ENCODE assay signal across 23 mouse cellular contexts in the genomic region with DNA sequence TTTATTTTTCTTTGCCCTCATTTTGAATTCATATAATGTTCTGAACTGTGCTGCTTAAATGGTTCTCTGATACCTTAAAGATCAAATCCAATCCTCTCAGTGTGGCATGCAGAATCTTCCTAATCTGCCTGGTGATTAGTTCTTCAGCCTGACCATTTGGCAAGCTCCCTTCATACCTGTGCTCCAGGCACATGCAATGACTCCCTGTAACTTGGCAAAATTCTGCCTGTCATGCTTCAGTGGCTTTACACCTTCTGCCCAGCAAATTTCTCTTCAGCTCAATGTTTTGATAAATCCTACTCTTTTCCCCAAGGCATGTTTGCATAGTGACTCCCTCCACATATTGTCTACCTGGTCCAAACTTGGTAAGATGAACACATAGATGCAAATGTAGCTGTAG.
"Had no signal": no experiment of that assay in that cellular context is flagged by ENCODE, and none has a peak within 500 bp of the region (broad histone marks: within the 10 kb centered on the region; RNA-seq: fewer than 3 reads in every experiment).

No protein-coding gene starts in this region.

- H3K4me3 ChIP-seq: embryonic facial prominence, embryonic 10.5 days; embryonic facial prominence, embryonic 12.5 days; embryonic facial prominence, embryonic 13.5 days; embryonic facial prominence, embryonic 15.5 days; erythroblast, embryonic 14.5 days; forebrain, embryonic 10.5 days; forebrain, embryonic 12.5 days; forebrain, embryonic 13.5 days; forebrain, embryonic 15.5 days; gastrocnemius, adult 2 months; heart, adult 2 months had no signal

- H3K36me3 ChIP-seq: embryonic facial prominence, embryonic 10.5 days; embryonic facial prominence, embryonic 12.5 days; embryonic facial prominence, embryonic 13.5 days; embryonic facial prominence, embryonic 15.5 days; forebrain, embryonic 10.5 days; forebrain, embryonic 12.5 days; forebrain, embryonic 15.5 days had no signal

- H3K27me3 ChIP-seq: embryonic facial prominence, embryonic 12.5 days; embryonic facial prominence, embryonic 13.5 days; embryonic facial prominence, embryonic 15.5 days; forebrain, embryonic 12.5 days; forebrain, embryonic 13.5 days; forebrain, embryonic 15.5 days had no signal

- H3K27ac ChIP-seq: embryonic facial prominence, embryonic 10.5 days; embryonic facial prominence, embryonic 12.5 days; embryonic facial prominence, embryonic 13.5 days; embryonic facial prominence, embryonic 15.5 days; forebrain, embryonic 10.5 days; forebrain, embryonic 12.5 days; forebrain, embryonic 13.5 days; forebrain, embryonic 15.5 days; gastrocnemius, adult 2 months; heart, adult 2 months had no signal

- H3K4me1 ChIP-seq: embryonic facial prominence, embryonic 10.5 days; embryonic facial prominence, embryonic 12.5 days; embryonic facial prominence, embryonic 13.5 days; embryonic facial prominence, embryonic 15.5 days; forebrain, embryonic 10.5 days; forebrain, embryonic 12.5 days; forebrain, embryonic 13.5 days; forebrain, embryonic 15.5 days had no signal

- DNase-seq: cerebellum, adult 18-20 months; cerebellum, adult 9-10 months; cerebellum, adult 9-11 months; cerebellum, postnatal 36 days; embryo, embryonic 11 days; forebrain, postnatal 0 days; gastrocnemius, adult 2 months; gastrocnemius, postnatal 10 days; gastrocnemius, postnatal 14 days; gastrocnemius, postnatal 25 days; gastrocnemius, postnatal 36 days; heart, adult 11 months; heart, adult 18-20 months; heart, adult 2 months had no signal
